Mouse (Mus musculus) midbrain, embryonic 15.5 days (tissue): ENCODE measurements around the gene Npnt. TPM values are rescaled to one million over a fixed set of nuclear protein-coding genes. Genes with fewer than 3 reads are reported as not detected.

Source experiments
- ATAC-seq: fragments of 200-750 bp; cut with Nextera tagmentation; replicated peaks from 2 replicates; pipeline ENCODE4 v1.8.0; 2017; ENCODE audit warnings: moderate TSS enrichment
- H3K27ac ChIP-seq: fragments of 300-500 bp; sonication (generic); 2 replicates; pipeline ENCODE4 v1.5.1; 2015; ENCODE audit warnings: mild to moderate bottlenecking, inconsistent platforms
- H3K27me3 ChIP-seq: fragments of 300-500 bp; sonication (generic); replicated peaks from 2 replicates; pipeline ENCODE4 v1.6.1; 2015; ENCODE audit warnings: inconsistent platforms
- H3K36me3 ChIP-seq: fragments of 300-500 bp; sonication (generic); replicated peaks from 2 replicates; pipeline ENCODE4 v1.6.1; 2015; ENCODE audit warnings: inconsistent platforms
- H3K4me1 ChIP-seq: fragments of 300-500 bp; sonication (generic); 2 replicates; pipeline ENCODE4 v1.6.1; 2015; ENCODE audit warnings: inconsistent platforms
- H3K4me2 ChIP-seq: fragments of 300-500 bp; sonication (generic); 2 replicates; pipeline ENCODE4 v1.6.1; 2015; ENCODE audit warnings: inconsistent platforms, mild to moderate bottlenecking, moderate library complexity
- H3K4me3 ChIP-seq: fragments of 300-500 bp; sonication (generic); 2 replicates; pipeline ENCODE4 v1.5.1; 2015; ENCODE audit warnings: mild to moderate bottlenecking, inconsistent platforms
- H3K9ac ChIP-seq: fragments of 300-500 bp; sonication (generic); 2 replicates; pipeline ENCODE4 v1.6.1; 2015; ENCODE audit warnings: mild to moderate bottlenecking, inconsistent platforms
- H3K9me3 ChIP-seq: fragments of 300-500 bp; sonication (generic); 2 replicates; pipeline ENCODE4 v1.6.1; 2016; ENCODE audit warnings: inconsistent platforms
- WGBS: fragments of 180-500 bp; shearing (Covaris S2); methylation state at CpG from one replicate; pipeline ENCODE4 v1.1.7; 2015; ENCODE audit warnings: mixed read lengths; 5-methylcytosine and 5-hydroxymethylcytosine counted together
- polyA plus RNA-seq: library from polyadenylated mRNA; unstranded; fragments of >200 nt; fragmentation: Nextera tagmentation; extraction: Ambion mirVana; gene quantifications from 2 replicates; pipeline ENCODE4 v1.2.1, GENCODE M21; 2015

Gene Npnt
- polyA plus RNA-seq, 1 experiment from 2014 or later, result 24.2 TPM

DNA sequence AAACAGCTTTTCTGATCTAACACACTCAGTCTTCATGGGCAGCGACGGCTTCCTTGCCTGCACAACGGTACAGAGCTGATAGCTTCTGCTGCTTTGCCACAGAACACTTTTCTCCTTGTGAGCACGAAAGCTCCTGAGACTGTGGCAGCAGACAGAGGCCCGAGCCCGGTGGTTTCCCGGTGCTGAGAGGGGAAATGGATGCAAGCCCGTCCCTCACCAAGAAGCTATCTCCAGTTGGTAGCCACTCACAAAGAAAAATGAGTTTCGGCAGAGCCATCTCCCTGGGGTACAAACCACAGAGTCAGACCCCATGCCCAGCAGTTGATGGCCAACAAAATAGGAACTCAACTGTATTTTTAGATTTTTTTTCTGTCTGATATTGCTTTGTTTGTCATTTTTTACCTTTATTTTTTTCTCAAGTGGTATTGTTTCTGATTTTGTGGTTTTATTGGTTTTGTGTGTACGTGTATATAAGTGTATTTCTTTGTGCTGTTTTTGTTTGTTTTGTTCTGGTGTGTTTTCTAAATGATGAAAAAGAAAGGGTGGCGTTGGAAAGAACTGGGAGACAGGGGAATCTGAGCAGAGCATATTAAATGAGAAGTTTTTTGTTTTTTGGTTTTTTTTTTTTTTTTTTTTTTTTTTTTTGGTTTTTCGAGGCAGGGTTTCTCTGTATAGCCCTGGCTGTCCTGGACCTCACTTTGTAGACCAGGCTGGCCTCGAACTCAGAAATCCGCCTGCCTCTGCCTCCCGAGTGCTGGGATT, 111.3 kb downstream of the Npnt start:
- no peak overlapping the region for H3K27ac ChIP-seq
- H3K4me2 ChIP-seq, result no peak overlapping the region
- peaks cover 16% of the 10 kb centered on the region for H3K36me3 ChIP-seq
- H3K9ac ChIP-seq, result no peak overlapping the region
- H3K9me3 ChIP-seq, result no peaks in the 10 kb centered on the region
- H3K4me1 ChIP-seq, result no peaks in the 10 kb centered on the region
- no peak overlapping the region for H3K4me3 ChIP-seq
- ATAC-seq, result no peak
- H3K27me3 ChIP-seq, result no peaks in the 10 kb centered on the region
- WGBS, result 96% methylated on average over 14 of the region's 15 CpGs

GRCm38 (mm10) chr3:132837134-132837533, 113.0 kb downstream of the Npnt start:
- no peak for ATAC-seq
- no peak overlapping the region for H3K4me3 ChIP-seq
- 89% methylated on average over 4 of the region's 4 CpGs for WGBS
- H3K27me3 ChIP-seq, result no peaks in the 10 kb centered on the region
- no peak overlapping the region for H3K9ac ChIP-seq
- no peaks in the 10 kb centered on the region for H3K4me1 ChIP-seq
- H3K36me3 ChIP-seq, result peaks cover 11% of the 10 kb centered on the region
- H3K4me2 ChIP-seq, result no peak overlapping the region
- no peaks in the 10 kb centered on the region for H3K9me3 ChIP-seq
- H3K27ac ChIP-seq, result no peak overlapping the region

GRCm38 (mm10) chr3:132835118-132835794, 114.8 kb downstream of the Npnt start:
- ATAC-seq, result no peak
- H3K36me3 ChIP-seq, result peaks cover 8% of the 10 kb centered on the region
- no peaks in the 10 kb centered on the region for H3K9me3 ChIP-seq
- H3K27me3 ChIP-seq, result no peaks in the 10 kb centered on the region
- WGBS, result 79% methylated on average over 6 of the region's 6 CpGs
- no peaks in the 10 kb centered on the region for H3K4me1 ChIP-seq
- H3K4me3 ChIP-seq, result no peak overlapping the region
- no peak overlapping the region for H3K9ac ChIP-seq
- H3K4me2 ChIP-seq, result no peak overlapping the region
- H3K27ac ChIP-seq, result no peak overlapping the region

Other genes starting within 250 kb of the Npnt start
- gene Ints12, start 141.5 kb upstream of the Npnt start, polyA plus RNA-seq, result 19.0 and 19.7 TPM in 2 replicates
- gene Gstcd, start 141.7 kb upstream of the Npnt start, polyA plus RNA-seq, result 4.2 and 4.3 TPM in 2 replicates